Mouse (Mus musculus) heart, embryonic 10.5 days (tissue): Measurements from ENCODE around the gene Map2k3. TPM values are rescaled to one million over a fixed set of nuclear protein-coding genes. Genes with fewer than 3 reads are reported as not detected.
A peak's percentile ranks its signal among the peaks of the same experiment; 100 is the strongest.

ENCODE experiments used
- DNase-seq: peaks from one replicate; pipeline ENCODE4 v3.0.0-alpha.2; 2017; ENCODE audit warnings: low spot score
- H3K27ac ChIP-seq: fragments of 300-500 bp; sonication (generic); 2 replicates; pipeline ENCODE4 v1.5.1; 2016; ENCODE audit warnings: mild to moderate bottlenecking
- H3K27me3 ChIP-seq: fragments of 300-500 bp; sonication (generic); 2 replicates; pipeline ENCODE4 v1.6.1; 2016; ENCODE audit warnings: mild to moderate bottlenecking; ENCODE audit not compliant: poor library complexity, insufficient read depth, severe bottlenecking
- H3K36me3 ChIP-seq: fragments of 300-500 bp; sonication (generic); 2 replicates; pipeline ENCODE4 v1.6.1; 2016; ENCODE audit warnings: mild to moderate bottlenecking, moderate library complexity
- H3K4me1 ChIP-seq: fragments of 300-500 bp; sonication (generic); 2 replicates; pipeline ENCODE4 v1.6.1; 2016; ENCODE audit warnings: mild to moderate bottlenecking
- H3K4me3 ChIP-seq: fragments of 300-500 bp; sonication (generic); 2 replicates; pipeline ENCODE4 v1.5.1; 2016; ENCODE audit warnings: mild to moderate bottlenecking, moderate library complexity
- H3K9me3 ChIP-seq: fragments of 300-500 bp; sonication (generic); 2 replicates; pipeline ENCODE4 v1.6.1; 2016; ENCODE audit warnings: mild to moderate bottlenecking, moderate library complexity
- WGBS: fragments of 180-500 bp; shearing (Covaris S2); methylation state at CpG from one replicate; pipeline ENCODE4 v1.1.7; 2016; 5-methylcytosine and 5-hydroxymethylcytosine counted together
- polyA plus RNA-seq: library from polyadenylated mRNA; unstranded; fragments of >200 nt; fragmentation: Nextera tagmentation; extraction: Ambion mirVana; gene quantifications from 2 replicates; pipeline ENCODE4 v1.2.1, GENCODE M21; 2016

The Map2k3 gene
- polyA plus RNA-seq, 1 experiment from 2014 or later, result 86.5 TPM

DNA sequence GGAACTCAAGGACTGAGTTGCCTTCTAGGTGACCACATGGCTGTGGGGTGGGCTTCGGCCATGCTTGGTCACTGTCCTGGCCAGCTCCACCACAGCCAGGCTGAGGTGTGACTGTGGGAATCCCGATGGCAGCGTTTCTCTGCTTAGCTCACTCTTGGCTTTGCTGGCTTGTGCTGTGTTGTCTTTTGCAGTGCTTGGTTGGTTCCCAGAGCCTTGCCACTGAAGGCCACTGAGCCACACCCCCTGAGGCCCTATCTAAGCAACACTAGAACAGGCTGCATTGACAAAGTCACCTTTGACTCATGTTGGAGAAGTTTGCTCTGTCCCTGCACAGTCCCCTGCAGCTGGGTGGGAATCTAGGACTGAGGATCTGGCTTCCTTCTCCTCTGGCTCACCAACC, 45.3 kb downstream of the Map2k3 start:
- Histone ChIP-seq H3K27me3 (no peaks in the 10 kb centered on the region; the same call in 1 of the 2 replicates), H3K4me1 (peaks cover 27% of the 10 kb centered on the region), H3K9me3 (no peaks in the 10 kb centered on the region), H3K4me3 (no peak overlapping the region), H3K27ac (no peak overlapping the region), H3K36me3 (no peaks in the 10 kb centered on the region)
- 50% methylated on average over 3 of the region's 3 CpGs for WGBS
- DNase-seq, result no peak

DNA sequence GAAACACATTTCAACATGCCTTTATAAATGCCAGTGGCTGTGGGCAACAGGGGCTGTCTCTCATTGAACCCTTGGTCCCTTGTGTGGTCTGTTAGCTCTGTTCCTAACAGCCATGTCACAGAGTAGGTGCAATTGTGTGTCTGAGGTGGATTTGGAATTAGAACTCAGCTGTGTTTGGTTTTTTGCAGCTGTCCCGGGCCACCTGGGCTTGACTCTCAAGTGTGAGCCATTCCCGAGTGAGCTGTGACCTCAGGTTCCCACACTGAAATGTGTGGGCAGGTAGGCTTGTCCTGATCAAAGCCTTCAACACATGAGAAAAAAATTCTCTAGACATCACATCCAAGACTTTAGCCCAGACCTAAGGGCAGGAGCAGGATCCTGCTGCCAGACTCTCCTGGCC, 46.8 kb downstream of the Map2k3 start:
- no peak overlapping the region for H3K4me3 ChIP-seq
- no peaks in the 10 kb centered on the region for H3K36me3 ChIP-seq
- no peak overlapping the region for H3K27ac ChIP-seq
- H3K27me3 ChIP-seq, result no peaks in the 10 kb centered on the region; the same call in 1 of the 2 replicates
- WGBS, result 68% methylated on average over 2 of the region's 2 CpGs
- DNase-seq, result no peak
- peaks cover 28% of the 10 kb centered on the region for H3K4me1 ChIP-seq
- H3K9me3 ChIP-seq, result no peaks in the 10 kb centered on the region

DNA sequence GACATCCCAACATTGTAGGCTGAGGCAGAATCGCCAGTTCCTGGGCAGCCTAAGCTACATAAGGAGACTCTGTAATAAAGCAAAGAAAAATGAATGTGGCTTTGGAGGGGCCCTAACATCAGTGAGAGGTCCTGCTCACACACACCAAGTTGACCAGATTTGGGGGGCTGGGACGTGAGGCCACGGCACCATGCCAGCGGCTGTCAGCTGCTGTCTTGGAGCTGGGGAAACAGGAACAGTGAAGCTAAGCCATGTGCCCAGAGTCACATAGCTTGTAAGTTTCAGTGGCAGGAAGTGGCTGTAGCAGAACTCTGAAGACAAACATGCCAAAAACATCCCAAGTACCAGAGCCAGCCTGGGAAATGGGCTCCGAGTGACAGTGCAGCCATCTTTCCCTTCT, 48.0 kb downstream of the Map2k3 start:
- Histone ChIP-seq H3K27me3 (no peaks in the 10 kb centered on the region; the same call in 1 of the 2 replicates), H3K4me3 (no peak overlapping the region), H3K4me1 (peaks cover 29% of the 10 kb centered on the region), H3K27ac (no peak overlapping the region), H3K36me3 (no peaks in the 10 kb centered on the region), H3K9me3 (no peaks in the 10 kb centered on the region)
- DNase-seq, result no peak
- WGBS, result 84% methylated on average over 5 of the region's 5 CpGs

DNA sequence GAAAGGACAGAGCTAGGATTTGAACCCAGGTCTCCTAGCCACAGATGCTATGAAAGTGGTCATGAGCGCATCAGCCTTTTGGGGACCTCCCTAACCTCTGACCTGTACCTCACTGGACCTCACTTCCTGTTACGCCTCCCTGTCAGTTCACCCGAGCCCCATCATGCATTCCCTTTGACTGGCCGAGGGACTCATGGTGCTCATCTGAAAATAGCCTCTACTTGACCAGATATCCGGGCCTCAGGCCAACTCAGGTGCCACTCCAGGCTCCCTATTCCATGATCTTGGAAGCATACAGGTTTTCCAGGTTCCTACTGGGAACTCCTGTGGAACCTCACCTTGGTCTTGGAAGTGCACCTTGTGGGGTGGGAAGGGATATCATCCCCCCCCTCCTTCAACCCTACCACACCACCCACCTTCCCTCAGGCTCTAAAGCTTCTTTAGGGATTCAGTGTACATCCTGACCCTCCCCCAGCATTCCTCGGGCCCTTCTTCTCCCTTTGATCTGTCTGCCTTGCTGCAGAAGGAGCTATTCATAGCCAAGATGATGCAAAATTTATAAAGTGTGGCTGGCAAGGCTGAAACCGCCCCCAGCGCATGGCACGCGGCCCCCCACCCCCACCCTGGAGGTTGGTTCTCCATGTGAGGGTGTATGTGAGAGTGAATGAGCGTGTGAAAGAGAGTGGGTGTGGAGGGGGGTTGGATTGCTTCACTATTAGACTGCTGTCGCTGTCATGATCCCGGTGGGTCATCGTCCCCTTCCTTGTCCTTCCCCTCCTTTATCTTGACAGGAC, 50.1 kb downstream of the Map2k3 start:
- Histone ChIP-seq H3K4me3 (no peak overlapping the region), H3K9me3 (no peaks in the 10 kb centered on the region), H3K4me1 (peaks cover 23% of the 10 kb centered on the region), H3K27ac (peak overlapping the region; percentile 36; the same call in 1 of the 2 replicates), H3K36me3 (no peaks in the 10 kb centered on the region), H3K27me3 (no peaks in the 10 kb centered on the region; the same call in 1 of the 2 replicates)
- 51% methylated on average over 14 of the region's 14 CpGs for WGBS
- no peak for DNase-seq

DNA sequence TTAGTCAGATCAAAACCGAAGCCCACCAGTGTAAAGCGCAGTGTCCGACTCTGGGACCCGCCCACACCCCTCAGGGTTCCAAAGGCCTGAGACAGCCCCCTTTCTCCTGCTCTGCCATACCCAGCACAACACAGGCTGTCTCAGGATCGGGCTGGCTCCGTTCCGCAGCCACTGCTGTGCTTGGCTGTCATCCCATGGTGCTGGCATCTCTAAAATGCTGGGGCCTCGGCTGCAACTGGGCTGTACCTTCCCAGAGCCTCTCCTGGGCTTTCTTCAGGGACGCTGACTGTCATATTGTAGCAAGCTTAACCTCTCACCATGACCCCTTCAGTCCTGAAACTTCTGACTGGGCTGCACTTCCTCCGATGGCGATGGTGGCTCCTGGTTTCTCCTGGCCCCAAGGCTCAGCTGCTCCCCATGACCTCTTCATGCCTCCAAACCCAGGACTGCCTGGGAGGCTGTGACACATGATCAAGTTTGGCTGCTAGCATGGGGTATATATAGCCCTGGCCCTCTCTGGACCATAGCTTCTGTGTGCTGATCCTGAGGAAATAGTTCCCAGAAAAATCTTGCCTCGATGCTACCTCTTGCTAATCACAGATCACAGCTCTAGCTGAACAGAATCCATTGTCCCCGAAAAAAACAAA, 53.2 kb downstream of the Map2k3 start:
- H3K27ac ChIP-seq, result no peak overlapping the region
- DNase-seq, result no peak
- no peaks in the 10 kb centered on the region for H3K9me3 ChIP-seq
- no peak overlapping the region for H3K4me3 ChIP-seq
- H3K4me1 ChIP-seq, result peaks cover 15% of the 10 kb centered on the region
- no peaks in the 10 kb centered on the region for H3K36me3 ChIP-seq
- WGBS, result 75% methylated on average over 13 of the region's 13 CpGs
- H3K27me3 ChIP-seq, result no peaks in the 10 kb centered on the region

DNA sequence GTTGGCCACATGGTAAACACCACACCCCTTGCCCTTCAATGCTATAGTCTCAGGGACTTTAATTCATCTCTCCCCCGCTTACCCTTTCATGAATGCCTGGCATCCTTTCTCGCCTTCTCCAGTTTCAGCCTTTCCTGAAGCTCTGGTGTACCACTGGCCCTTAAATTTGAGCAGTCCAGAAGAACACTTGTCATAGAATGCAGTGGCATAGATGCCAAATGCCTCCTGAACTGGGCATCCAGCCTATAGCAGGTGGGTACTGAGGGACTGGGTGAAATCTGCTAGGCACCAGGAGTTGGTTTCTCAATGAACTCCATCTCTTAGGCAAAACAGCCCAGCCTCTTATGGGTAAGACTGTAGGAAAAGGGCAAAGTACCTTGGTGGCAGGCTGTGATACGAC, 58.6 kb downstream of the Map2k3 start:
- no peak for DNase-seq
- Histone ChIP-seq H3K4me1 (no peaks in the 10 kb centered on the region), H3K36me3 (no peaks in the 10 kb centered on the region), H3K9me3 (no peaks in the 10 kb centered on the region), H3K27ac (no peak overlapping the region), H3K27me3 (no peaks in the 10 kb centered on the region), H3K4me3 (no peak overlapping the region)
- WGBS, result 73% methylated on average over 3 of the region's 3 CpGs

Other genes starting within 250 kb of the Map2k3 start
- 51.0 and 57.7 TPM in 2 replicates for gene Llgl1, start 232.3 kb upstream of the Map2k3 start, polyA plus RNA-seq
- 80.4 and 103 TPM in 2 replicates for gene Flii, start 204.8 kb upstream of the Map2k3 start, polyA plus RNA-seq
- 18.1 and 21.9 TPM in 2 replicates for gene Mief2, start 203.6 kb upstream of the Map2k3 start, polyA plus RNA-seq
- 16.0 and 17.8 TPM in 2 replicates for gene Top3a, start 154.7 kb upstream of the Map2k3 start, polyA plus RNA-seq
- 6.5 and 6.7 TPM in 2 replicates for gene Smcr8, start 154.5 kb upstream of the Map2k3 start, polyA plus RNA-seq
- 60.9 and 82.5 TPM in 2 replicates for gene Shmt1, start 120.3 kb upstream of the Map2k3 start, polyA plus RNA-seq
- 36.6 and 40.9 TPM in 2 replicates for gene Dhrs7b, start 101.4 kb upstream of the Map2k3 start, polyA plus RNA-seq
- 77.3 and 80.5 TPM in 2 replicates for gene Tmem11, start 52.8 kb upstream of the Map2k3 start, polyA plus RNA-seq
- gene Natd1, start 17.3 kb upstream of the Map2k3 start, polyA plus RNA-seq, result 25.5 and 28.6 TPM in 2 replicates
- gene Kcnj12, start 90.5 kb downstream of the Map2k3 start, polyA plus RNA-seq, result 1.4 and 1.7 TPM in 2 replicates
- gene Tnfrsf13b, start 194.7 kb downstream of the Map2k3 start, polyA plus RNA-seq, result 1.1 and 1.2 TPM in 2 replicates
- gene Usp22, start 243.0 kb downstream of the Map2k3 start, polyA plus RNA-seq, result 105 and 106 TPM in 2 replicates